Mouse (Mus musculus) heart, adult 2 months (tissue): Measurements from ENCODE around the gene Usp37. TPM values are rescaled to one million over a fixed set of nuclear protein-coding genes. Genes with fewer than 3 reads are reported as not detected.

Experiments used
- DNase-seq, 2 experiments: peaks; one replicate each; pipeline ENCODE4 v3.0.0; 2021
- H3K27ac ChIP-seq: fragments of 200-600 bp; 2 replicates; pipeline ENCODE4 v1.8.1; 2022
- H3K27me3 ChIP-seq: fragments of 200-500 bp; 2 replicates; pipeline ENCODE4 v1.6.1; 2012; ENCODE audit warnings: mild to moderate bottlenecking, low read length, inconsistent platforms, mixed read lengths; ENCODE audit not compliant: control insufficient read depth, insufficient read depth
- H3K36me3 ChIP-seq: fragments of 200-500 bp; 2 replicates; pipeline ENCODE4 v1.6.1; 2012; ENCODE audit warnings: low read length, inconsistent platforms; ENCODE audit not compliant: control insufficient read depth, insufficient read depth
- H3K4me1 ChIP-seq: fragments of 200-500 bp; 2 replicates; pipeline ENCODE4 v1.6.1; 2011; ENCODE audit warnings: low read length; ENCODE audit not compliant: control insufficient read depth, insufficient read depth
- H3K4me3 ChIP-seq: fragments of 200-600 bp; 2 replicates; pipeline ENCODE4 v1.8.1; 2022
- H3K79me2 ChIP-seq: fragments of 200-500 bp; replicated peaks from 2 replicates; pipeline ENCODE4 v1.6.1; 2012; ENCODE audit warnings: mild to moderate bottlenecking, inconsistent platforms, low read length, moderate library complexity, mixed read lengths; ENCODE audit not compliant: control insufficient read depth, insufficient read depth
- H3K9ac ChIP-seq: fragments of 200-500 bp; 2 replicates; pipeline ENCODE4 v1.6.1; 2012; ENCODE audit warnings: low read depth, mild to moderate bottlenecking, control low read depth, inconsistent platforms, low read length, mixed read lengths
- CTCF ChIP-seq: fragments of 200-600 bp; IDR thresholded peaks from 2 replicates; pipeline ENCODE4 v1.8.1; 2022; ENCODE audit warnings: antibody characterized with exemption, mild to moderate bottlenecking, moderate library complexity
- EP300 ChIP-seq: fragments of 200-500 bp; IDR thresholded peaks from 2 replicates; pipeline ENCODE4 v1.6.1; 2011; ENCODE audit warnings: low read depth, low read length, control low read depth; ENCODE audit not compliant: insufficient read depth
- POLR2A ChIP-seq: fragments of 200-500 bp; IDR thresholded peaks from 2 replicates; pipeline ENCODE4 v1.6.1; 2011; ENCODE audit warnings: mild to moderate bottlenecking, low read depth, low read length, control low read depth; ENCODE audit not compliant: insufficient read depth
- WGBS: fragments of 180-500 bp; shearing (Covaris S2); methylation state at CpG from one replicate; pipeline ENCODE4 v1.1.7; 2018; 5-methylcytosine and 5-hydroxymethylcytosine counted together
- intact Hi-C: fragments of 180-260 bp; cut with DNase I; formaldehyde crosslinking; loops from one replicate; pipeline ENCODE4 v1.15.1; 2025
- microRNA-seq, 2 experiments: library from miRNA; unstranded; fragments of <30 nt; microRNA quantifications; one replicate each; pipeline ENCODE4 v1.2.0; 2021
- polyA plus RNA-seq: library from polyadenylated mRNA; depleted of rRNA; stranded (reverse); fragments of >200 nt; gene quantifications from 2 replicates; pipeline ENCODE4 v1.2.3, GENCODE M21; 2012; rRNA removed
- total RNA-seq, 2 experiments: library from RNA; stranded (reverse); gene quantifications; 2 replicates each; pipeline ENCODE4 v1.2.3; 2021

Usp37 gene
- total and polyA plus RNA-seq, 3 experiments: 2.9 to 8.1 (median 6.5) TPM

GRCm38 (mm10) chr1:74386714-74387385 is 157.2 kb downstream of the Usp37 start:
- Histone ChIP-seq H3K79me2 (no peaks in the 10 kb centered on the region; the same call in 1 of the 2 replicates), H3K4me1 (peaks cover 1% of the 10 kb centered on the region; the same call in 1 of the 2 replicates), H3K27me3 (no peaks in the 10 kb centered on the region), H3K4me3 (peak overlapping the region; percentile 63), H3K36me3 (no peaks in the 10 kb centered on the region), H3K9ac (peak overlapping the region; percentile 88), H3K27ac (peak overlapping the region; percentile 98)
- TF ChIP-seq EP300 (0 out of 2 replicates have a peak, but pooled peaks have one; percentile 26), CTCF (peak; percentile 88), POLR2A (peak; percentile 88)
- DNase-seq: peak; percentile 96 to 98
- under 1% methylated on average over 26 of the region's 26 CpGs for WGBS
- intact Hi-C loops: loop anchor here (2.0 kb wide), 1 partner anchor 74 kb away; no protein-coding TSS in a partner anchor

- intact Hi-C loops: loop anchor here (2.0 kb wide), 1 partner anchor 74 kb away; no protein-coding TSS in a partner anchor
Observed at GRCm38 (mm10) chr1:74386363-74386713, 157.7 kb downstream of the Usp37 start.

GRCm38 (mm10) chr1:74385531-74385930 is 158.6 kb downstream of the Usp37 start:
- WGBS: 79% methylated on average over 8 of the region's 8 CpGs
- H3K4me1 ChIP-seq: peaks cover 1% of the 10 kb centered on the region; the same call in 1 of the 2 replicates
- no peaks in the 10 kb centered on the region for H3K27me3 ChIP-seq
- no peak overlapping the region for H3K4me3 ChIP-seq
- no peak overlapping the region for H3K27ac ChIP-seq
- no peaks in the 10 kb centered on the region for H3K36me3 ChIP-seq
- H3K9ac ChIP-seq: no peak overlapping the region
- TF ChIP-seq EP300: no peak
- no peak for TF ChIP-seq CTCF
- TF ChIP-seq POLR2A: no peak
- H3K79me2 ChIP-seq: no peaks in the 10 kb centered on the region
- no peak for DNase-seq
- intact Hi-C loops: no loop called here

More at GRCm38 (mm10) chr1:74386363-74386713, 157.7 kb downstream of the Usp37 start:
- Histone ChIP-seq H3K27me3 (no peaks in the 10 kb centered on the region), H3K27ac (peak overlapping the region; percentile 98), H3K36me3 (no peaks in the 10 kb centered on the region), H3K4me1 (peaks cover 1% of the 10 kb centered on the region; the same call in 1 of the 2 replicates), H3K9ac (peak overlapping the region; percentile 88), H3K79me2 (no peaks in the 10 kb centered on the region), H3K4me3 (peak overlapping the region; percentile 63)
- DNase-seq: no peak
- 34% methylated on average over 7 of the region's 10 CpGs for WGBS
- no peak for TF ChIP-seq POLR2A

Small RNAs within 50 kb of the gene (microRNA-seq; reads per million reads assigned to microRNA genes)
- 0 reads per million in 2 experiments for gene Gm25035
- gene Mir26b: 36,375 to 50,447 reads per million in 2 experiments

Other genes starting within 250 kb of the Usp37 start
- 10 to 100 TPM; 41.3 to 48.1 TPM for gene Tmbim1, start 238.7 kb downstream of the Usp37 start, total RNA-seq
- gene Tmbim1, start 238.7 kb downstream of the Usp37 start, polyA plus RNA-seq: 97.1 and 148 TPM in 2 replicates
- gene Catip, start 182.2 kb downstream of the Usp37 start, total RNA-seq: under 1 TPM; 0.29 to 0.34 TPM
- gene Catip, start 182.2 kb downstream of the Usp37 start, polyA plus RNA-seq: 1.1 and 2.3 TPM in 2 replicates
- 1 to 10 TPM; 5.2 to 5.8 TPM for gene Slc11a1, start 169.1 kb downstream of the Usp37 start, total RNA-seq
- gene Slc11a1, start 169.1 kb downstream of the Usp37 start, polyA plus RNA-seq: 12.3 and 13.0 TPM in 2 replicates
- gene Ctdsp1, start 152.8 kb downstream of the Usp37 start, total RNA-seq: 100 to 1,000 TPM; 122 to 137 TPM
- 122 and 127 TPM in 2 replicates for gene Ctdsp1, start 152.8 kb downstream of the Usp37 start, polyA plus RNA-seq
- gene Vil1, start 134.9 kb downstream of the Usp37 start, total RNA-seq: under 1 TPM; 0.80 to 0.97 TPM
- gene Vil1, start 134.9 kb downstream of the Usp37 start, polyA plus RNA-seq: 0.27 and 0.29 TPM in 2 replicates
- 10 to 100 TPM; 11.8 to 12.6 TPM for gene Cnot9, start 38.2 kb downstream of the Usp37 start, total RNA-seq
- 10.0 and 18.3 TPM in 2 replicates for gene Cnot9, start 38.2 kb downstream of the Usp37 start, polyA plus RNA-seq
- not detected for gene Plcd4, start 1.4 kb downstream of the Usp37 start, total RNA-seq
- 0.08 TPM in 1 of 2 replicates, not detected in the other for gene Plcd4, start 1.4 kb downstream of the Usp37 start, polyA plus RNA-seq
- 10 to 100 TPM in 1 of 2 experiments, 1 to 10 TPM in 1; 10.0 to 13.7 TPM for gene Zfp142, start 44.0 kb upstream of the Usp37 start, total RNA-seq
- gene Zfp142, start 44.0 kb upstream of the Usp37 start, polyA plus RNA-seq: 9.2 and 13.3 TPM in 2 replicates
- gene Bcs1l, start 44.0 kb upstream of the Usp37 start, total RNA-seq: 10 to 100 TPM; 28.4 to 30.9 TPM
- 44.4 and 59.6 TPM in 2 replicates for gene Bcs1l, start 44.0 kb upstream of the Usp37 start, polyA plus RNA-seq
- gene Rnf25, start 57.1 kb upstream of the Usp37 start, total RNA-seq: 10 to 100 TPM; 15.9 to 20.5 TPM
- 33.0 and 50.6 TPM in 2 replicates for gene Rnf25, start 57.1 kb upstream of the Usp37 start, polyA plus RNA-seq
- gene Stk36, start 57.2 kb upstream of the Usp37 start, total RNA-seq: under 1 TPM; 0.55 to 0.66 TPM
- 0.56 and 1.5 TPM in 2 replicates for gene Stk36, start 57.2 kb upstream of the Usp37 start, polyA plus RNA-seq
- gene Ttll4, start 117.5 kb upstream of the Usp37 start, total RNA-seq: 10 to 100 TPM in 1 of 2 experiments, 1 to 10 TPM in 1; 9.7 to 10.9 TPM
- 6.6 and 15.5 TPM in 2 replicates for gene Ttll4, start 117.5 kb upstream of the Usp37 start, polyA plus RNA-seq
- 10 to 100 TPM; 10.1 to 18.1 TPM for gene Cyp27a1, start 169.3 kb upstream of the Usp37 start, total RNA-seq
- 17.0 and 22.2 TPM in 2 replicates for gene Cyp27a1, start 169.3 kb upstream of the Usp37 start, polyA plus RNA-seq
- 1 to 10 TPM; 1.1 to 1.3 TPM for gene Prkag3, start 204.9 kb upstream of the Usp37 start, total RNA-seq
- gene Prkag3, start 204.9 kb upstream of the Usp37 start, polyA plus RNA-seq: 2.1 and 3.0 TPM in 2 replicates
- under 1 TPM; 0.32 to 0.70 TPM for gene Wnt6, start 227.6 kb upstream of the Usp37 start, total RNA-seq
- 0.38 and 0.39 TPM in 2 replicates for gene Wnt6, start 227.6 kb upstream of the Usp37 start, polyA plus RNA-seq
- gene Wnt10a, start 247.2 kb upstream of the Usp37 start, total RNA-seq: not detected
- not detected in 2 replicates for gene Wnt10a, start 247.2 kb upstream of the Usp37 start, polyA plus RNA-seq